Mouse (Mus musculus) left cerebral cortex, postnatal 10 days (tissue): Measurements from ENCODE around the gene Sec61a1. TPM values are rescaled to one million over a fixed set of nuclear protein-coding genes. Genes with fewer than 3 reads are reported as not detected.
A peak's percentile ranks its signal among the peaks of the same experiment; 100 is the strongest.

Source experiments
- DNase-seq, 2 experiments: peaks; one replicate each; pipeline ENCODE4 v3.0.0; 2021 to 2022; ENCODE audit warnings: low spot score in 2 of 2, mixed read lengths in 1 of 2; ENCODE audit errors: extremely low spot score in 1 of 2
- intact Hi-C: fragments of 180-260 bp; cut with DNase I; formaldehyde crosslinking; loops from one replicate; pipeline ENCODE4 v1.15.1; 2025
- total RNA-seq, 2 experiments: library from RNA; stranded (reverse); gene quantifications; 2 replicates each; pipeline ENCODE4 v1.2.3; 2021

The Sec61a1 gene
- total RNA-seq, 2 experiments from 2014 or later, result 114 to 118 TPM

GRCm38 (mm10) chr6:88483913-88484312, 34.8 kb downstream of the Sec61a1 start:
- no peak for DNase-seq
- intact Hi-C loops, result no loop called here

GRCm38 (mm10) chr6:88483111-88483510, 35.6 kb downstream of the Sec61a1 start:
- intact Hi-C loops, result no loop called here

GRCm38 (mm10) chr6:88480421-88480820, 38.3 kb downstream of the Sec61a1 start:
- no peak for DNase-seq
- intact Hi-C loops, result no loop called here

More at GRCm38 (mm10) chr6:88483111-88483510, 35.6 kb downstream of the Sec61a1 start:
- DNase-seq, result no peak

GRCm38 (mm10) chr6:88469878-88470277, 48.8 kb downstream of the Sec61a1 start:
- intact Hi-C loops, result no loop called here
- DNase-seq, result no peak

GRCm38 (mm10) chr6:88465181-88465920, 53.4 kb downstream of the Sec61a1 start, which contains the start of gene Ruvbl1:
Gene Ruvbl1, plus strand, starts transcription at chr6:88465409.
- DNase-seq, result peak; percentile 93 to 94

GRCm38 (mm10) chr6:88454545-88454944, 64.2 kb downstream of the Sec61a1 start:
- no peak for DNase-seq
- intact Hi-C loops, result no loop called here

More at GRCm38 (mm10) chr6:88465181-88465920, 53.4 kb downstream of the Sec61a1 start, which contains the start of gene Ruvbl1:
- intact Hi-C loops, result no loop called here

Other genes with a start within 250 kb of the Sec61a1 start
- gene Eefsec, start 72.4 kb downstream of the Sec61a1 start, total RNA-seq, result 10 to 100 TPM; 22.2 to 24.1 TPM
- gene Ruvbl1, start 53.5 kb downstream of the Sec61a1 start, total RNA-seq, result 10 to 100 TPM; 32.5 to 35.2 TPM
- under 1 TPM; 0.20 to 0.56 TPM for gene Kbtbd12, start 119.0 kb upstream of the Sec61a1 start, total RNA-seq
- 100 to 1,000 TPM; 105 to 106 TPM for gene Mgll, start 205.5 kb upstream of the Sec61a1 start, total RNA-seq